Mouse (Mus musculus) cerebellum, postnatal 25 days (tissue): ENCODE measurements around the gene 1700056E22Rik.

ENCODE experiments used
- DNase-seq, 2 experiments: peaks; one replicate each; pipeline ENCODE4 v3.0.0; 2021; ENCODE audit warnings: mixed read lengths in 2 of 2

Gene 1700056E22Rik

GRCm38 (mm10) chr1:184034011-184034557 is at the start of gene 1700056E22Rik:
1700056E22Rik (minus strand) TSS chr1:184034301.
- DNase-seq = peak; percentile 96 to 97

DNA sequence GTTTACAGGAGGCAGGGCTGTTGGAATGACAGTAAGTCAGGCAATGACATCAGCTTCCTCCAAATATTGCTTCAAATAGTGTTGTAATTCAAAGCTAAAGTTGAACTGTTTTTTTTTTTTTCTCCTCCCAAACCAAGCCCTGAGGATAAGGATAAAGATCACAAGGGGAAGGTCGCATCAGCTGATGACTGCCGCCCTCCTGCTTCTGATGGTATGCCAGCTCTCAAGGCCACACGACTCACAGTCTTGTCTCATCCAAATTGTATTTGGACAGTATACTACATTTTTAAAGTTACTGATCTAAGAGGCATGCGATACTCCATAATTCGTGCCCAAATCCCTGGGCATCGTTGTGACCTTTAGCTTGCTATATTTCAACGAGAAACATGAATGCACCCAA is 49.1 kb upstream of the 1700056E22Rik start:
- no peak for DNase-seq

GRCm38 (mm10) chr1:184082661-184083060 is 48.6 kb upstream of the 1700056E22Rik start:
- DNase-seq = no peak

DNA sequence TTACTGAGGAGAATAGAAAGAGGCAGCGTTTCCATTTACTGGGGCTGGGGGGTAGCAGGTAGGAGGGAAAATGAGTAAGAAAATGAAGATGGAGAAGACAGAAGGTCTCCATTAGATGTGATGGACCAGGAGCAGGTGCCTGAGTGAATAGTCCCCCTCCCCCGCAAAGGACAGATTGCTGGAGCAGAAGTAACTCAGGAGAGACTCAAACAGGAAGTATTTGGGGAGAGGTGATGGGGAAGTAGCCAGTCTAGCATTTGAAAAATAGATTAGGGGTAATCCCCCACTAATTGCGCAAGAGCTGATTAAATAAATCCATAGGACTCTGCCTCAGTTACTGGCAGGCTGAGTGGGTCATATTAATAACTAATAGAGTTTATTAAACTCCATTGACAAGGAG is 45.2 kb upstream of the 1700056E22Rik start:
- no peak for DNase-seq

GRCm38 (mm10) chr1:184076756-184077155 is 42.7 kb upstream of the 1700056E22Rik start:
- DNase-seq = no peak

DNA sequence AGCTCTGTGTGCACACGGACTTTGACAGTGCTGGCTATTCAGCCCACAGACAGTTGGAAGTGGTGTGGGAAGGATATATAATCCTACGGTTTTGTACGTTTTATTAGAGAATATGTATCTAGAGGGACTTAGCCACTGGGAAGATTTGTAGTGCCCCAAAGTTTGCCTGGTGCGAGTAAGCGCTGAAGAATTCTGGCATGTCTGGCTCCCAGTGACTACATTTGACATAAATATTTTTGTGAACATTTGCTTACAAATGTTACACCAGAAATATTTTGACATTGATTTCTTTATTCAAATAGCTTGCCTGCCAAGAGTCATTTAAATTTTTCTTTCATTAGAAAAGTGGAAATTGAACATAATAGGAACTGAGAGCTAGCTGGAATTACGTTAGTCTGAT is 42.0 kb upstream of the 1700056E22Rik start:
- no peak for DNase-seq

DNA sequence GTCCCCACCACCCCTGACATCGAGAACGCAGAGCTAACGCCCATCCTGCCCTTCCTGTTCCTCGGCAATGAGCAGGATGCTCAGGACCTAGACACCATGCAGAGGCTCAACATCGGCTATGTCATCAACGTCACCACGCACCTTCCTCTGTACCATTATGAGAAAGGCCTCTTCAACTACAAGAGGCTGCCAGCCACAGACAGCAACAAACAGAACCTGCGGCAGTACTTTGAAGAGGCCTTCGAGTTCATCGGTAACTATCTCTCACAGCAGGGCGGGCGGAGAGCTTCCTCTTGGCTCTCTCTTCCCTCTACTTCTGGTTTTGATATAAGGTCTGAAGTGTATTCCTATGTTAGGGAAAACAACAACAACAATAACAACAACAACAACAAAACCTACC is 34.9 kb upstream of the 1700056E22Rik start:
- no peak for DNase-seq

- no peak for DNase-seq
Measured at GRCm38 (mm10) chr1:184067704-184068558, 33.8 kb upstream of the 1700056E22Rik start.

DNA sequence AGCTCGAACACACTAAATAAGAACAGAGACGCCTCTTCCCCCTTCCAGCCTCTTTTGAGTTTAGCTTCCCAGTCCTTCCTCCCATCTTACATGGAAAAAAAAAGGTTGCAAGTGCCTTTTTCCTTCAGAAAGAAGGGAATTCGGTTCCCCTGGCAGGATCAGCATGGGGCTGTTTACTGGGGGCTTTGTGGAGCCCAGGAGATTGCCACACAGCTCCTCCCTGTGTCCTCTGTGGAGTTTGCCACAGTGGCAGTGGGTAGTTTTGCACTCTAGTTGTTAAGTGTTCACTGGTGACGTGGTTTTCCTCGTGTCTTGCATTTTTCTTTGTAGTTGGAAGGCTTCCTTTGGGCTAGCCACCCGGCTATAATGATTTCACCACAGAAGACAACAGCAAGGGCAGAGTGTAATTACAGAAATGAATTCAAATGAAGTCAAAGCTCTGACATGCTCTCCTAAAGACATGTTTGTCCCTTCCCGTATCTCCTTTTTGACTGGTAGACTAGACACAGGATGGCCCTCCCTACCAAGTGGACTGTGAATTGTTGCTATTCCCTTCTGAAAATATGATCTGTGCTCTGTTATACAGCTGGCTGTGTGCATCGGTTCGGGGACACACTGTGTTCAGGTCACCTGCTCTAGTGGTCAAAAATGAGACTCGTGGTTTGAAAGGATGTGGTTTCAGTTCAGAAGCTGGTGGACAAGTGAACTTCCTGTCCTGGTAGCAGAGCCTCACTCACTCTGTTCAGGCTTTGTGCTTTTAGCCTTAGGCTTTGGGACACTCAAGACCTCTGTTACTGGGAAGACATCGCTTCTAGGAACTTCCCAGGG is 32.6 kb upstream of the 1700056E22Rik start:
- DNase-seq = no peak

DNA sequence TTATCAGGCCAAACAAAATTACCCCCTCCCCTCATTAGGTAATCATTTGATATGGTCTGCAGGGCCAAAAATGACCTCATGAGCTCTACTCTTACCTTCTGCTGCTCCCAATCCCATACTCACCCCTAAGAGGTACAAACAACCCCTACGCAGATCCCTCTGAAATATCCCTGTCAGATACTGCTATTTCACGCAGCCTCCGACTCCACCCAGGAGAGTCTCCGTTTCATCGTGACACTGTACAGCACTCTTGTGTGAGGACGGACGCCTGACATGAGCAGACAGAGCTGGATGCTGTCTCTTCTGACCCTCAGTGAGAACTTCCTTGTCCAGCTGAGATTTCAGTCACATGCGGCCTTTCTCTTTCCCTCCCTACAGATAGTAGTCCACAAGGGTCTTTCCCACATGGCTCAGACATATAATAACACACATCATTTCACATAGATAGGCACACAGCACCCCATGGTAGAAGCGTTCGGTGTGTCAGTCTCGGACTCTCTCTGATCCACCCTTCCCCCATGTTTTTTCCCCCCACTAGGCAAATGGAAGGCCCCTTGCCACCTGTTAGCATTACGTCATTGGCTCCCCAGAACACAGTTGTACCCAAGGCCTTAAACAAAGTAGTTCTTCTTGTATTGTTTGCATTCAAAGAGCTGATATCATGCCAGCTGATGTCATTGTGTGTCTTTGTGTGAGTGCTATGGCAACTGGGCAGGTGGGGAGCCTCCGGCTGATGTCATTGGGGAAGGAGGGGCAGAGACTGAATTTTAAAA is 31.7 kb upstream of the 1700056E22Rik start:
- no peak for DNase-seq

DNA sequence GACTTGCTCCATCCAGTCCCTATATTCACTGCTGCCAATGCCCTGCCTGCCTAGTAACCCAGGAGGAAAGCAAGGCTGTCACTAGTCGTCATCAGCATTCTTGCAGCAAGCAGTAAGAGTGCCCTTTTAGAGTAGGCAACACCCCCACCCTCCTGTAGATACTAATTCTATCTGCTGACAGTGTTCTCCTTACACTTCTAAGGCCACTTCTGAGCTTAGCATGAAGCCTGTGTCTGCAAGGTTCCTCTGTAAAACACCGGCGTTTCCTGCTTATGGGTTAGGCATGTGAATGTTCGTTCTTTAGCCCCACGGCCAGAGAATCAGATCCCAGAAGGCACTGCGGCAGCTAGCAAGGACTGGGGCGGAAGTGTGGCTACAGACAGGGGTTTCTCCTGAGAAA is 30.2 kb upstream of the 1700056E22Rik start:
- DNase-seq = no peak

GRCm38 (mm10) chr1:184061901-184062300 is 27.8 kb upstream of the 1700056E22Rik start:
- no peak for DNase-seq

GRCm38 (mm10) chr1:184060828-184061734 is 27.0 kb upstream of the 1700056E22Rik start:
- no peak for DNase-seq

GRCm38 (mm10) chr1:184060381-184060780 is 26.3 kb upstream of the 1700056E22Rik start:
- no peak for DNase-seq

DNA sequence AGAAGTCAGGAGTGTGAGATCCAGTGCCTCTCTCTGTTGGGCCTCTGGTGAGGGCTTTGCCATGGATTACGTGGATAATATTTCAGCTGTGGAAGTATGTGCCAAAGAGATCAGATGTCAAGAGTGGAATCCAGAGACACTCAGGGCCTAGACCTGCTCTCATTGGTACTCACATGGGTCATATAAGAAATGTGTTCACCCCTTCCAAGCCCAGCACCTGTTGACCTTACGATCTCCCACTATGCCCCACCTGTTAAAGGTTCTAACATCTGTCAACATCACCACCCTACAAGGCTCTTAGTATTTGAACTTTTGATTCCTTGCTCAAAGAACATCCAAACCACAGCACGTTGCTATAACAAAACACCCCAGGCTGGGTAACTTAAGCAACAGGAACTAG is 25.7 kb upstream of the 1700056E22Rik start:
- no peak for DNase-seq

- DNase-seq = no peak
Measured at GRCm38 (mm10) chr1:184058206-184058605, 24.1 kb upstream of the 1700056E22Rik start.

GRCm38 (mm10) chr1:184054176-184054575 is 20.1 kb upstream of the 1700056E22Rik start:
- DNase-seq = no peak

DNA sequence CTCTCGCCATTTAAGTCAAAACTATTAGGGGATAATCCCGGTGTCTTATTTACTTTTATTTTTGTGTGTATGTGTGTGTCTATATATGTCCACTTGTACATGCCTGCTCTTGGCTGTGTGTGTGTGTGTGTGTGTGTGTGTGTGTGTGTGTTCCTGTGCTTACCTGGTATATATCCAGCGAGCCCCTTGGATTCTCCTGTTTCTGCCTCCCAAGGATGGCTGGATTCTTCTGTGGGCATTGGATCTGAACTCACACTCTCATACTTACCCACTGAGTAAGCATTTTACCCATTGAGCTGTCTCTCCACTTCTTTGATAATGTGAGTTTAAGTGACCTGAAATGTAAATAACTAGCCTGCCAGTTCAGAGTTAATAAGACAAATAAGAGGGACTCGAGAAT is 19.6 kb upstream of the 1700056E22Rik start:
- no peak for DNase-seq

DNA sequence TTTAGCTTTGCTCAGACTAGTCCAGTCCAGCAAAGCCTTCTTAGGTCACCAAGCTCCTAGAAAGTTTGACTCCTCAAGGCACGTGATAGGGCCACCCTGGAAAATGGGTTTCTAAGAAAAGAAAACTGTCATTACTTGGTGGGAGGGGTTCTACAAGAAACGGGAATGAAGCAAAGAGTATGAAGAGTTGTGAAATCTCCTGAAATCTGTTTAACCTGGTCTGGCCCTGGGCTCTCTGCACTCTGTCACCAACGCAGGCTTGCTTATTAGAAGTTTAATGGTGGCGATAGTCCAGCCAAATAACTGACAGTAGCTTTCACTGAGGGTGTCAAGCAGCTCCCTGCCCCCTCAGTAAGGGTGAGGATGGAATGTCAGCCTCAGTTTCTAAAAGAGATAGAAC is 19.0 kb upstream of the 1700056E22Rik start:
- DNase-seq = no peak

- DNase-seq = no peak
Measured at GRCm38 (mm10) chr1:184052331-184052730, 18.2 kb upstream of the 1700056E22Rik start.

DNA sequence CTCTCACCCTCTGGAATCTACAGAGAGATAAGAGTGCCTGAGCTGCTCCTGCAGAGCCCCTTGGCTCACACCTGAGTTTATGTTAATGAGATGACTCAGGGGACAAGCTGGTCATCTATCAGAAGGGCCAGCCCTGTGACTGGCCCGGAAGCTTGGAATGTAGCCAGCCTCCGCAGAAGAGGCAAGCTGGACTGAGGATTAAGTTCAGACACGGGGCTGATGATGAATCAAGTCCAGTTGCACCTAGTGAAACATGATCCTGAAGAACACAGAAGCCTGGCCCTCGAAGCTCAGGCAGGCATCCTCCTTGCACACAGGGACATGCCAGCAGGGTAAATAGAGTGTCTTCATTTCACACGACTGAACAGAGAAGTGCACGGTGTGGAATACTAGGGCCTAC is 17.7 kb upstream of the 1700056E22Rik start:
- peak; percentile 69 to 83 for DNase-seq

DNA sequence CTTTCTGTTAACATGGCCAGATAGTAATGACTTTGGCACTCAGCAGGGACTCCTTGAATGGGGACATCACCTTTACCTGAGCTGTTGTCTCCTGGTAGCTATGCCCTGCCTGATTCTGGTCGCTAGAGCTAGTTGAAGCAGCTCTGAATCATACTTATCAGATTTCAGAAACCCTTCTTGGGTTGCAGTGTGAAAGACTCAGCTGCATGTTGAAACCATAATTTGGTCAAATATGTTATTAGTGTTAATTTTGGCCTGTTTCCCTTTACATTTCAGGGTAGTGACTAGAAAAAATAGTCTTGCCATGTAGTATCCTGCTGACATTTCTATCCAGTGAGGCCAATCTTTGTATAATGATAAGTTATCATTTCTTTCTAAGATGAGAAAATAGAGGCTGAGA is 17.2 kb upstream of the 1700056E22Rik start:
- DNase-seq = no peak
